Mouse (Mus musculus): Measurements from ENCODE around the gene Robo4. TPM values are rescaled to one million over a fixed set of nuclear protein-coding genes. Genes with fewer than 3 reads are reported as not detected.
A peak's percentile ranks its signal among the peaks of the same experiment; 100 is the strongest.

The Robo4 gene
- total and polyA plus RNA-seq, 3 experiments, result not detected

GRCm38 (mm10) chr9:37421239-37421638, 19.5 kb downstream of the Robo4 start:
- peaks cover 49% of the 10 kb centered on the region for H3K27me3 ChIP-seq (replicated peaks)
- 0 out of 2 replicates have a peak, but pooled peaks have one; percentile 26 for TF ChIP-seq NRF1 (IDR thresholded peaks at IDR 0.05; ENCODE audit: low read depth, low read length)
- no peak for TF ChIP-seq TBP (conservative IDR thresholded peaks at IDR 0.05; ENCODE audit: low read depth, low read length)
- no peaks in the 10 kb centered on the region for H3K9me3 ChIP-seq (replicated peaks; ENCODE audit: low read length)
- H3K4me3 ChIP-seq (replicated peaks in 1 of 3; ENCODE audit: low read depth in 2 of 3, low read length in 2 of 3, poor library complexity in 1 of 3), result no peak overlapping the region
- no peak for DNase-seq (ENCODE audit: extremely low read depth)
- no peaks in the 10 kb centered on the region for H3K79me2 ChIP-seq (replicated peaks; ENCODE audit: control insufficient read depth, extremely low read depth, insufficient read depth, poor library complexity, severe bottlenecking)
- peak overlapping the region; percentile 48; the same call in 1 of the 2 replicates for H3K4me2 ChIP-seq (ENCODE audit: insufficient read depth, low read depth, poor library complexity, severe bottlenecking)
- in situ Hi-C loops (cut with MboI; ENCODE audit: low pct_ligation_motif_present, low pct_unique_long_range_greater_than_20kb, low sequenced_read_pairs) (loop anchor here (10.0 to 25.0 kb wide), 3 partner anchors 124 to 516 kb away; no protein-coding TSS in a partner anchor), dilution Hi-C loops (cut with MboI; ENCODE audit: extremely low pct_ligation_motif_present, extremely low pct_unique_long_range_greater_than_20kb, low sequenced_read_pairs) (no loop called here)
- no peaks in the 10 kb centered on the region for H3K36me3 ChIP-seq (replicated peaks in 1 of 2; ENCODE audit: control insufficient read depth in 1 of 2, insufficient read depth in 1 of 2, low read length in 1 of 2)
- H3K9ac ChIP-seq (ENCODE audit: insufficient read depth, low read depth), result no peak overlapping the region; the same call in 1 of the 2 replicates
- H3K27ac ChIP-seq (ENCODE audit: insufficient read depth, low read depth), result no peak overlapping the region
- H3K4me1 ChIP-seq (ENCODE audit: control insufficient read depth in 1 of 2, insufficient read depth in 2 of 2), result peaks cover 17 to 31% of the 10 kb centered on the region in 2 experiments

GRCm38 (mm10) chr9:37429326-37429725, 27.6 kb downstream of the Robo4 start:
- dilution Hi-C loops (cut with MboI; ENCODE audit: extremely low pct_ligation_motif_present, extremely low pct_unique_long_range_greater_than_20kb, low sequenced_read_pairs), result no loop called here
- no peak overlapping the region for H3K4me2 ChIP-seq (ENCODE audit: insufficient read depth, low read depth, poor library complexity, severe bottlenecking)
- no peak overlapping the region for H3K27ac ChIP-seq (ENCODE audit: insufficient read depth, low read depth)
- H3K36me3 ChIP-seq (replicated peaks in 1 of 2; ENCODE audit: control insufficient read depth in 1 of 2, insufficient read depth in 1 of 2, low read length in 1 of 2), result no peaks in the 10 kb centered on the region
- no peak for DNase-seq (ENCODE audit: extremely low read depth)
- no peak for TF ChIP-seq CHD2 (IDR thresholded peaks at IDR 0.05; ENCODE audit: low read length)
- no peak for TF ChIP-seq ELF1 (IDR thresholded peaks at IDR 0.05; ENCODE audit: low read depth, low read length)
- TF ChIP-seq BHLHE40 (IDR thresholded peaks at IDR 0.05; ENCODE audit: low read depth, low read length), result 0 out of 2 replicates have a peak, but pooled peaks have one; percentile 8
- in situ Hi-C loops (cut with MboI; ENCODE audit: low pct_ligation_motif_present, low pct_unique_long_range_greater_than_20kb, low sequenced_read_pairs), result loop anchor here (10.0 kb wide), 2 partner anchors 115 to 195 kb away; no protein-coding TSS in a partner anchor
- no peaks in the 10 kb centered on the region for H3K9me3 ChIP-seq (replicated peaks; ENCODE audit: low read length)
- no peak overlapping the region for H3K4me3 ChIP-seq (replicated peaks in 1 of 3; ENCODE audit: low read depth in 2 of 3, low read length in 2 of 3, poor library complexity in 1 of 3)
- H3K9ac ChIP-seq (ENCODE audit: insufficient read depth, low read depth), result no peak overlapping the region
- H3K27me3 ChIP-seq (replicated peaks), result peaks cover 55% of the 10 kb centered on the region
- H3K79me2 ChIP-seq (replicated peaks; ENCODE audit: control insufficient read depth, extremely low read depth, insufficient read depth, poor library complexity, severe bottlenecking), result no peaks in the 10 kb centered on the region
- peaks cover 3 to 33% of the 10 kb centered on the region in 2 experiments; a peak in 3 of 4 replicates for H3K4me1 ChIP-seq (ENCODE audit: control insufficient read depth in 1 of 2, insufficient read depth in 2 of 2)

- Histone ChIP-seq H3K36me3 (replicated peaks in 1 of 2; ENCODE audit: control insufficient read depth in 1 of 2, insufficient read depth in 1 of 2, low read length in 1 of 2) (no peaks in the 10 kb centered on the region), H3K9me3 (replicated peaks; ENCODE audit: low read length) (no peaks in the 10 kb centered on the region), H3K4me2 (ENCODE audit: insufficient read depth, low read depth, poor library complexity, severe bottlenecking) (peak overlapping the region; percentile 67), H3K9ac (ENCODE audit: insufficient read depth, low read depth) (no peak overlapping the region), H3K79me2 (replicated peaks; ENCODE audit: control insufficient read depth, extremely low read depth, insufficient read depth, poor library complexity, severe bottlenecking) (no peaks in the 10 kb centered on the region), H3K27ac (ENCODE audit: insufficient read depth, low read depth) (no peak overlapping the region), H3K4me1 (ENCODE audit: control insufficient read depth in 1 of 2, insufficient read depth in 2 of 2) (peaks cover 3 to 38% of the 10 kb centered on the region in 2 experiments; a peak in 3 of 4 replicates), H3K4me3 (replicated peaks in 1 of 3; ENCODE audit: low read depth in 2 of 3, low read length in 2 of 3, poor library complexity in 1 of 3) (peak overlapping the region in 1 of 3 experiments; percentile 13), H3K27me3 (replicated peaks) (peaks cover 52% of the 10 kb centered on the region)
- peak; percentile 91 for DNase-seq (ENCODE audit: extremely low read depth)
- in situ Hi-C loops (cut with MboI; ENCODE audit: low pct_ligation_motif_present, low pct_unique_long_range_greater_than_20kb, low sequenced_read_pairs) (no loop called here), dilution Hi-C loops (cut with MboI; ENCODE audit: extremely low pct_ligation_motif_present, extremely low pct_unique_long_range_greater_than_20kb, low sequenced_read_pairs) (no loop called here)
- no peak for TF ChIP-seq ETS1 (conservative IDR thresholded peaks at IDR 0.05; ENCODE audit: low read depth, low read length)
- TF ChIP-seq CHD2 (IDR thresholded peaks at IDR 0.05; ENCODE audit: low read length), result no peak
- no peak for TF ChIP-seq EP300 (IDR thresholded peaks at IDR 0.05; ENCODE audit: low read length)
- TF ChIP-seq NRF1 (IDR thresholded peaks at IDR 0.05; ENCODE audit: low read depth, low read length), result peak; percentile 41; the same call in 1 of the 2 replicates
- no peak for TF ChIP-seq MAFK (IDR thresholded peaks at IDR 0.05; ENCODE audit: insufficient replicate concordance, low read length)
- TF ChIP-seq CTCF (conservative IDR thresholded peaks at IDR 0.05 in 1 of 2, IDR thresholded peaks at IDR 0.05 in 1 of 2; ENCODE audit: low read depth in 2 of 2, low read length in 2 of 2), result peak; percentile 89 to 98
- TF ChIP-seq CHD1 (IDR thresholded peaks at IDR 0.05; ENCODE audit: low read depth, low read length), result no peak
- no peak for TF ChIP-seq TBP (conservative IDR thresholded peaks at IDR 0.05; ENCODE audit: low read depth, low read length)
- peak; percentile 45; the same call in 1 of the 2 replicates for TF ChIP-seq TCF12 (IDR thresholded peaks at IDR 0.05; ENCODE audit: low read depth, low read length)
- no peak; the same call in 1 of the 2 replicates for TF ChIP-seq NELFE (IDR thresholded peaks at IDR 0.05; ENCODE audit: low read depth, low read length)
- TF ChIP-seq SIN3A (IDR thresholded peaks at IDR 0.05; ENCODE audit: low read length), result no peak
- no peak for TF ChIP-seq MAX (IDR thresholded peaks at IDR 0.05; ENCODE audit: low read length)
- TF ChIP-seq SMC3 (IDR thresholded peaks at IDR 0.05; ENCODE audit: low read depth, low read length), result peak; percentile 84
- no peak for TF ChIP-seq BHLHE40 (IDR thresholded peaks at IDR 0.05; ENCODE audit: low read depth, low read length)
- peak; percentile 84 for TF ChIP-seq MEF2A (IDR thresholded peaks at IDR 0.05; ENCODE audit: borderline replicate concordance, low read depth, low read length)
- no peak for TF ChIP-seq POLR2AphosphoS2 (IDR thresholded peaks at IDR 0.05; ENCODE audit: low read depth, low read length)
- no peak for TF ChIP-seq HCFC1 (IDR thresholded peaks at IDR 0.05; ENCODE audit: low read depth, low read length)
- TF ChIP-seq PAX5 (IDR thresholded peaks at IDR 0.05; ENCODE audit: low read length), result no peak
- TF ChIP-seq ZNF384 (IDR thresholded peaks at IDR 0.05; ENCODE audit: low read depth, low read length), result peak; percentile 43; the same call in 1 of the 2 replicates
- TF ChIP-seq E2F4 (IDR thresholded peaks at IDR 0.05; ENCODE audit: insufficient replicate concordance, low read depth, low read length), result no peak
- TF ChIP-seq IRF4 (IDR thresholded peaks at IDR 0.05; ENCODE audit: low read depth, low read length), result 0 out of 2 replicates have a peak, but pooled peaks have one; percentile 35
- TF ChIP-seq RCOR1 (conservative IDR thresholded peaks at IDR 0.05; ENCODE audit: low read depth, low read length), result no peak
- no peak for TF ChIP-seq KAT2A (IDR thresholded peaks at IDR 0.05; ENCODE audit: insufficient replicate concordance, low read length)
- TF ChIP-seq JUND (conservative IDR thresholded peaks at IDR 0.05; ENCODE audit: low read depth, low read length), result no peak
Measured at GRCm38 (mm10) chr9:37430582-37430981, 28.9 kb downstream of the Robo4 start.

Measured in CH12.LX (cell line).